Mouse (Mus musculus) embryonic facial prominence, embryonic 14.5 days (tissue): ENCODE results near the gene Swt1. TPM values are rescaled to one million over a fixed set of nuclear protein-coding genes. Genes with fewer than 3 reads are reported as not detected.

ENCODE experiments used
- ATAC-seq: fragments of 200-750 bp; cut with Nextera tagmentation; 2 replicates; pipeline ENCODE4 v1.8.0; 2017; ENCODE audit warnings: low read depth, moderate number of reproducible peaks, moderate TSS enrichment
- DNase-seq: peaks from one replicate; pipeline ENCODE4 v3.0.0-alpha.2; 2015; ENCODE audit warnings: low spot score
- H3K27ac ChIP-seq: fragments of 300-500 bp; sonication (generic); replicated peaks from 2 replicates; pipeline ENCODE4 v1.5.1; 2014; ENCODE audit warnings: low read depth, mild to moderate bottlenecking, low read length, moderate library complexity
- H3K27me3 ChIP-seq: fragments of 300-500 bp; sonication (generic); replicated peaks from 2 replicates; pipeline ENCODE4 v1.6.1; 2014; ENCODE audit warnings: low read length; ENCODE audit not compliant: control insufficient read depth, insufficient read depth
- H3K36me3 ChIP-seq: fragments of 300-500 bp; sonication (generic); 2 replicates; pipeline ENCODE4 v1.6.1; 2014; ENCODE audit warnings: low read length, mixed read lengths; ENCODE audit not compliant: control insufficient read depth, insufficient read depth
- H3K4me1 ChIP-seq: fragments of 300-500 bp; sonication (generic); 2 replicates; pipeline ENCODE4 v1.6.1; 2014; ENCODE audit warnings: antibody characterized with exemption, low read length; ENCODE audit not compliant: control insufficient read depth, insufficient read depth
- H3K4me2 ChIP-seq: fragments of 300-500 bp; sonication (generic); 2 replicates; pipeline ENCODE4 v1.6.1; 2014; ENCODE audit warnings: low read depth, mild to moderate bottlenecking, low read length, moderate library complexity, mixed read lengths
- H3K4me3 ChIP-seq: fragments of 300-500 bp; sonication (generic); 2 replicates; pipeline ENCODE4 v1.5.1; 2014; ENCODE audit warnings: low read depth, mild to moderate bottlenecking, low read length
- H3K9ac ChIP-seq: fragments of 300-500 bp; sonication (generic); 2 replicates; pipeline ENCODE4 v1.6.1; 2014; ENCODE audit warnings: low read depth, mild to moderate bottlenecking, low read length, moderate library complexity, mixed read lengths
- H3K9me3 ChIP-seq: fragments of 300-500 bp; sonication (generic); 2 replicates; pipeline ENCODE4 v1.6.1; 2016; ENCODE audit warnings: low read length; ENCODE audit not compliant: control insufficient read depth
- whole genome bisulfite sequencing: fragments of 180-500 bp; shearing (Covaris S2); extraction: QIAGEN DNeasy Blood & Tissue Kit; methylation state at CpG from one replicate; pipeline ENCODE4 v1.1.7; 2014; 5-methylcytosine and 5-hydroxymethylcytosine counted together
- microRNA-seq: library from miRNA; unstranded; fragments of <30 nt; microRNA quantifications from one replicate; pipeline ENCODE4, GENCODE M21; 2016; ENCODE audit warnings: borderline number of aligned reads
- polyA plus RNA-seq: library from polyadenylated mRNA; unstranded; fragments of >200 nt; fragmentation: Nextera tagmentation; extraction: Ambion mirVana; gene quantifications from 2 replicates; pipeline ENCODE4 v1.2.1, GENCODE M21; 2014

The Swt1 gene
- polyA plus RNA-seq, 1 experiment from 2014 or later = 20.9 TPM

GRCm38 (mm10) chr1:151319267-151319666, 109.0 kb downstream of the Swt1 start:
- Histone ChIP-seq H3K4me1 (no peaks in the 10 kb centered on the region), H3K9me3 (no peaks in the 10 kb centered on the region), H3K36me3 (no peaks in the 10 kb centered on the region), H3K9ac (no peak overlapping the region), H3K27me3 (no peaks in the 10 kb centered on the region), H3K4me3 (no peak overlapping the region), H3K4me2 (no peak overlapping the region), H3K27ac (no peak overlapping the region)
- 68% methylated on average over 7 of the region's 7 CpGs for WGBS
- DNase-seq (no peak), ATAC-seq (no peak)

Small RNA genes within 50 kb of the gene (microRNA-seq; reads per million reads assigned to microRNA genes)
- not detected for gene Mir7682

Other genes with a start within 250 kb of the Swt1 start
- gene Gm47985, start 245.9 kb downstream of the Swt1 start, polyA plus RNA-seq = 0.18 and 0.48 TPM in 2 replicates
- 0.12 TPM in 1 of 2 replicates, not detected in the other for gene Gm8947, start 236.1 kb downstream of the Swt1 start, polyA plus RNA-seq
- 0.25 TPM in 1 of 2 replicates, not detected in the other for gene Gm47995, start 230.0 kb downstream of the Swt1 start, polyA plus RNA-seq
- gene 3110040M04Rik, start 224.3 kb downstream of the Swt1 start, polyA plus RNA-seq = not detected in 2 replicates
- gene Gm47996, start 218.3 kb downstream of the Swt1 start, polyA plus RNA-seq = not detected in 2 replicates
- gene Ivns1abp, start 84.0 kb downstream of the Swt1 start, polyA plus RNA-seq = 221 and 236 TPM in 2 replicates
- 35.0 and 35.3 TPM in 2 replicates for gene Trmt1l, start 87 bp upstream of the Swt1 start, polyA plus RNA-seq
- 85.1 and 98.4 TPM in 2 replicates for gene Rnf2, start 72.5 kb upstream of the Swt1 start, polyA plus RNA-seq
- gene Fam129a, start 142.7 kb upstream of the Swt1 start, polyA plus RNA-seq = 12.2 and 16.3 TPM in 2 replicates